Mouse (Mus musculus): Measurements from ENCODE around the gene Nckap5.

Nckap5 gene

DNA sequence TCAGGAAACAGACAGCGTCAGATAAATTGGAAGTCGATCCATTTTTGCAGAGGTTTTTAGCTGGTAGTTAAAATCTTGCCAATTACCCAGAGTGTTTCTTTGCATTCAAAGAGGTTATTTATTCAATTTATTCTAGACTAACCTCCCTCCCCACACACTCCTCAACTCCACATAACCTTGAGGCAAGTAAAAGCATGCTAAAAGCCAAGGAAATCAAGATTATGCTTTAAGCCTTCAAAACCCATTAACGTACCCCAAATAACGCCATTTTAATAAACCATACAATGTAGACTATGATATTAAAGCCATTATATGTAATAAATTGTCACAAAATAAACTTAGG is 129.7 kb downstream of the Nckap5 start:
- DNase-seq (ENCODE audit: low spot score in 2 of 2): no peak

DNA sequence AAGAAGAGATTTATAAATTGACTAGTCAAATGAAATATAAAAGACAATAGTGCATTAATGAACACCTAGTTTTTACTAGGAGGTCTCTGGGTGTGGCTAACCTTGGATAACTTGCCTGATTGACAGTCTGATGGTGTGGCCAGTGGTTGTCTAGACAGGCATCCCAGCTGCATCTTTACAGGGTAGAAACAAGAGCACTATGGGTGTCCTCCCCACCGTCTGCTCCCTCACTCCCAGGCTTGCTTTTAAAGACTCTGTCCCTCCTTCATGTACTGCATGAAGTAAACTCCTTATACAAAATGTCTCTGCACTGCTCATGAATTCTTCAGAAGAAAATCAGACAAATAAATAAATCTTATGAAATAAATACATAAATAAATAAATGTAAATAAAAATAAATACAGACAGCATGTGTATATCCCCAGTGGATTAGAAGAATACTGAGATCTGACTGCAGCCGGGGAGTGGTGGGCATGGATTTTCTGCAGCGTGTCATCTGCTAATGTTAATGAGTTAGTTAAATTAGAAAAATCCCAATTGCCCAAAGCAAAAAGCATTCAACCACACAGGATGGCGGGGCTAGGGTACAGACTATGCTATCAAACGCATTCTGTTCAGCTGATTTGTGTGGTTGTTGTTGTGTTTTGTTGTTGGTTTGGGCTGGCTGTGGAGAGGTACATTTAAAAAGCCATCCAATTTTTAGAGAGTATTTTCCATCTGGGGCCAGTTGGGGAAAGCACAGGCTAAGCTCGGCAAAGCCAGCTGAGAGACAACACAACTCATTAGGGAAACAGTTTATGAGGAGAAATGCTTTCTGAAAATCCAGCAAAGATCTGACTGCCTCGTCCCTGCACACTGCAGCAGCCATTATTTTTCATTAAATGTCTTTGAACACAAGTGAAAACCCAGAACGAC is 130.3 kb downstream of the Nckap5 start:
- DNase-seq (ENCODE audit: low spot score in 2 of 2): no peak

DNA sequence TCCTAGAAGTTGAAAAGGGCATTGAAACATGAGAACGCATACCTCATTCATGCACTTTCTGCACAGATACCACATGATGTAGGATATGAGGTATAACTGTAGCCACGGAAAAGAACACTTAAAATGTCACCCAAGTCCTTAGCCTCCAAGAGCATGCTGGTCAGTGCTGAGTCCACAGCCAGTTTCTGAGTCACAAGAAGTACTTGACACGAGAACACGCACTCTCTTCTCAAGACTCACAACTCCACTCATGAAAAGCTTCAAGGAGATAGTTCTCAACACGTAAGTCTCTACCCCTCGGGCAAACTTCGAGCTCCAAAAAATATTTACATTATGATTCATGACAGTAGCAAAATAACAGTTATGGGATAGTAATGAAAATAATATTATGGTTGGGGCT is 137.0 kb downstream of the Nckap5 start:
- DNase-seq (ENCODE audit: low spot score in 2 of 2): no peak

DNA sequence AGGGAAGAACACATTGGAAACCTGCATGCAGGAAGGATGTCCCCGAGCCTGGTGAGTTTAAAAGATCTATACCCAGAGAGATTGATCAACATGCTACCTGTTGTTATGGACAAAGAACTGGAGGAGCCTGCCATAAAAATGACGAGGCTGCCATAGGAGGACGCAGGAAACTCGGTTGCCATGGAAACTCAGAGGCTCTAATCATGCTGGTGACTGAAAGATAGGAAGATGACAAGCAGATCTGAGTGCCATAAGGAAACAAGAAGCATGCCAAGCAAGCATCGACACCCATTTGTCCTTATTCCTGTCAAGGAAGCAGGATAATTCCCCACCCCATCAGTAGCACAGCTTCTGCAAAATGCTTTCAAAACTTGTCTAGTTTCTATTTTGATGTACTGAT is 142.0 kb downstream of the Nckap5 start:
- no peak for DNase-seq (ENCODE audit: low spot score in 2 of 2)

DNA sequence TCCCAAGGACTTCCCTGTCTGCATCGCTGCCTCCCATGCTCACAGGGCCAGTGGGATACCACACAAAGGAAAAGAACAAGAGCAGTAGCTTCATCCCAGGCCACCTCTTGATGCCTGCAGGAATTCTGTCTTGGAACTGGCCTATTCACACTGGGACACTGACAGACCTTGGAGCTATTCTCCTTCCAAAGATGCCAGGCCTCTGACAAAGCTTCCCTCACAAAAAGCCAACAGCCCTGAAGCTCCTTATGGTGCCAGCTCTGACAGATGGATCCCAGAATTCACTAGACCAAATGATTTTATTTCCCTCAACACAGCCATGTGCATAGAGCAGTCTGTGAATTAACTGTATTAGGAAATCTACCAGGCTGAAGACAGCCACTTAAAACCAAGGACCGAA is 143.9 kb downstream of the Nckap5 start:
- DNase-seq (ENCODE audit: low spot score in 2 of 2): no peak

DNA sequence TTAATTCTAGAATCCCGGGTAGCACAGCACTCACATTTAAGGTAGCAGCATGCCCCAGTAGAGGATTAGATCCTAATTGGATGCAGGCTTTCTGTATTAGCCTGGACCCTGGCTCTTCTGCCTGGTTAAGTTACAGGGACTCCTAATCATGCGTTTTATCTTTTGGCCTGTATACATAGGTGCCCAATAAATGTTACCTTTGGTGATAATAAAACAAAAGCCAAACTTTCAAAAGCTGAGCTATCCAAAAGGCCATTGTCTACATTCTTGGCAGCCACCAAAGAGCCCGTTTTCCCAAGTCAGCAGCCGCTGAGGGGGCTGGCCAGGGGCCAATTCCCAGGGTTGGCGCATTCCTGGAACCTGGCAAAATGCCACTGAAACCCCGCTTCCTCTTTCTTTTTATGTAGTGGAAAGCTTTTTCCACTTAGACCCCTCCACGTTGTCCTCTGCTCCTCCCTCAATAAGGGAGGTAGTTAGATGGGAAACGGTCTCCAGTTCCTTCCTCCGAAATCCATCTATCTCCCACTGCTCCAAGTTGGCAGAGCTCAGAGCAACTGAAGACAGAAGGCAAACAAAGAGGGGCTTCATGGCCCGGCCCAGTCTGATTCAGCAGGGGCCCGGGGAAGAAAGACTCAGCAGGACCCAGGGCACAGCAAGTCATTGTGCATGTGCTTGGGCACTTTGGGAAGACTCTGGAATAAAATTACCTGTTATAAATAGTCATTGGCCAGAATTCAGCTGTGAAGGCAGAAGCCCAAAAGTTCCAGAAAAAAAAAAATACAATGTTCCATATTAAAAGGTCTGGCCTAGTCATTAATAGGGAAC is 146.8 kb downstream of the Nckap5 start:
- DNase-seq (ENCODE audit: low spot score in 2 of 2): no peak

DNA sequence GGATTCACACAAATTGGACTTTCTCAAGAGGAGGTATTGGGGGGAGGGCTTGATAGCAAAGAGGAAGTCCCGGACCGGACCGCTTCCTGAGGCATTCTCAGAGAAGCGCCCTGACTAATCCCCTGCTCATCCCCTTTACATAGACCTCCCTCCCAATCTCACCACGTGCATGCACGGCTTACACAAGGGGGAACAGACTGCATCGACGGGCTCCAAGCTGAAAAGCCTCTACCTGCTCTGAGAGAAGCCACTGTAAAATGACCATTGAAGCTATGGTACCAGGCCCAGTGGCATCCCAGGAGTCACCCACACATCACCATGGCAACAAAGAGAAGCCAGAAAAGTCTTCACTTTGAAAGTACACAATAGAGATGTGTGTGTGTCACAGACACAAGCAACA is 148.8 kb downstream of the Nckap5 start:
- DNase-seq (ENCODE audit: low spot score in 2 of 2): no peak

DNA sequence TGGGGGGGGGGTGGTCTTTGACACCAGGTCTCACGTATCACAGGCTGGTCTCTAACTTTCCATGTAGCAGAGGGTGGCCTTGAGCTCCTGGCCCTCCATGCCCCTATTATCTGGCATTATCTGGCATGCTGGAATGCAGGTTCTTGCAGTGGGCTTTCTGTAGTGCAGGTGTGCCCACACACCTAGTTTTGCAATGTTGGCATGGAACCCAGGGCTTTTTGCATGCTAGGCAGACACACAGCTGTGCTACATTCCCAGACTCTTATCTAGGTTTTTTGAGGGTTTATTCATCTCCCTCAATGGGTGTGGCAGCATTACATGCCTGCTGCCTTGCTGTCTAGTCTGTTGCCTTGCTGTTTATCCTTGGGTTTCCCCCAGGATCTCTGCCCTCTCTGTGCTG is 151.3 kb downstream of the Nckap5 start:
- DNase-seq (ENCODE audit: low spot score in 2 of 2): no peak

DNA sequence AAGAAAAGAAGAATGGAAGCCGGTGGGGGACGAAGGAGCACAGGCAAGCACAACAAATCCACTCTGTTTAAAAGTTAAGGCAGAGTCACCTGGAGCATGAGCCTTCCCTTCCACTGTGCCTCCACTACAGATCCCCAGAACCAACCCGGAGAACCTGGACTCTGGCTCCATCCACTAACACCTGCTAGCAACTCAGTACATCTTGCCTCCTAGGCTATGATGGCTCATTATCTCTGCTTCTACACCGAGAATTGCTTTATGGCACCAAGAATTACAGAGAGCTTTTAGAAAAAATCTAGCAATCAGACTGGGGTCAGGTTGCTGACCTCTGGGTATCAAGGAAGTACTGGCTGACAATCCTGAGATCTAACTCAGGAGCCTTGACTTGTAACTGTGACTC is 153.3 kb downstream of the Nckap5 start:
- no peak for DNase-seq (ENCODE audit: low spot score in 2 of 2)

DNA sequence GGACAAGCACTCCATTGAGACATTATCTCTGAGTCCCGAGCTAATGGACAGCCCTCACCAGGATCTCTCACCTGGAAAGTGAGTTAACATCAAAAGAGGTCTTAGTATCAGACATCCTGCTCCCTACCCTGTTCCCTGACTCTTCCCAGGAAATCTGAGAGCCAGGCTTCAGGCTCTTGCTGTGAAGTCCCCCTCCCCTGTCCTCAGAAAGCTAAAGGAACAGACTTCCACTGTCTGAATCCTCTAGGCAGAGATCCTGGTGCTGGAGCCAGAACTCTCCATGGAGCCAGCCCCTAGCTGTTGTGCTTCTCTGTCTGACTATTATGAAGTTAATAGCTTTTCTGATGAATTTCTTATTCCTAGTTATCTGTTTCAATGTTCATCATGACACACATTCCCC is 153.8 kb downstream of the Nckap5 start:
- no peak for DNase-seq (ENCODE audit: low spot score in 2 of 2)

DNA sequence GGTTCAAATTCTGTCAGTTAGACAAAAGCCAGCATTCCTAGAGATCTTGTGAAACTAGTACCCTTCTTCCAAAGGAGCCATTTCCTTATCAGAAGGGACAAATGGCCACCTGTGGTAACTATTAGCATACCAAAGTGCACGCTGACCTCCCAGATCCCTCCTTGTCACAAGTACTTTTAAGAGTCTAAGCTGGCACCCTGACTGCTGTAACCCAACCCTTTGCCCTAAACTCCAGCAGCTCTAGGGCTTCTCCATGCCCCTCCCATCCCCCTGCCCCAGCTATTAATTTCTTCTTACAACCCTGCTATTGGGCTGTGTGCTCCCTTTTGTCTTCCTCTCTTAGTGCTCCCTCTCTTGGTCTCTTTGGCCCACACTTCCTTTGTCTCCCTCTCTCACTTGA is 155.5 kb downstream of the Nckap5 start:
- DNase-seq (ENCODE audit: low spot score in 2 of 2): no peak

DNA sequence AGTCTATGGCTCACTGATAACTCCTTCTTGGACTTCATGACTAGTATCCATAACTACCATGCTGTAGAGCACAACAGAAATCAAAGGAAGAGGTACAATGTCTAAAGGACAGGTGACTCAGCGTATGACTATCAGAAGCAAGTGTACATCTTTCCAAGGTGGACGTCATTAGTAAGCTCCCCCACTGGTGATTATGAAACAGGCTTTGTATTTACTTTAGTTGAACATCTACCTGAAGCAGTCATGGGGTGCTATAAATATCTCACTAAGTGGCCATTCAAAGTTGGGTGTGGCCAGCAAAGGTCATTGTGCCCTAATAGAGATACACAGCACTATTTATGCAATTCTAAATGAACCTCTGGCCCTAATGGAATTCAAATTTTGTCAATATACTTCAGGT is 157.4 kb downstream of the Nckap5 start:
- no peak for DNase-seq (ENCODE audit: low spot score in 2 of 2)

DNA sequence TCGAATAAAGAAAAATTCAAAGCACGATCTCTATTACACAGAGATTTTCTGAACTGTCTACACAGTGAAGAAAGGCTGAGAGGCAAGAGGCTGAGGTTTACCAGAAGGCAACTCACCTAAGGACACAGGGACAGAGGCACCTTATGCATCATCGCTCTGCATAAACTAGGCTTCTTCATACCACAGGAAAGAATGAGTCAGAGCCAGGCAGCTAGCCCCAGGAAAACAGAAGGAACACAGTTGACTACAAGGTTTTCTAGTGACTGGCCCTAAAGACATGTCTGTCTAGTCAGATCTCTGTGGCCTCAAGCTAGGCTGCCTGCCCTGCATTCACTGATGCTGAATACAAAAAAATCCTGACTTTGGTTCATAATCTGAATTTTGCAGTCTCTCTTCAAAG is 160.1 kb downstream of the Nckap5 start:
- DNase-seq (ENCODE audit: low spot score in 2 of 2): no peak

DNA sequence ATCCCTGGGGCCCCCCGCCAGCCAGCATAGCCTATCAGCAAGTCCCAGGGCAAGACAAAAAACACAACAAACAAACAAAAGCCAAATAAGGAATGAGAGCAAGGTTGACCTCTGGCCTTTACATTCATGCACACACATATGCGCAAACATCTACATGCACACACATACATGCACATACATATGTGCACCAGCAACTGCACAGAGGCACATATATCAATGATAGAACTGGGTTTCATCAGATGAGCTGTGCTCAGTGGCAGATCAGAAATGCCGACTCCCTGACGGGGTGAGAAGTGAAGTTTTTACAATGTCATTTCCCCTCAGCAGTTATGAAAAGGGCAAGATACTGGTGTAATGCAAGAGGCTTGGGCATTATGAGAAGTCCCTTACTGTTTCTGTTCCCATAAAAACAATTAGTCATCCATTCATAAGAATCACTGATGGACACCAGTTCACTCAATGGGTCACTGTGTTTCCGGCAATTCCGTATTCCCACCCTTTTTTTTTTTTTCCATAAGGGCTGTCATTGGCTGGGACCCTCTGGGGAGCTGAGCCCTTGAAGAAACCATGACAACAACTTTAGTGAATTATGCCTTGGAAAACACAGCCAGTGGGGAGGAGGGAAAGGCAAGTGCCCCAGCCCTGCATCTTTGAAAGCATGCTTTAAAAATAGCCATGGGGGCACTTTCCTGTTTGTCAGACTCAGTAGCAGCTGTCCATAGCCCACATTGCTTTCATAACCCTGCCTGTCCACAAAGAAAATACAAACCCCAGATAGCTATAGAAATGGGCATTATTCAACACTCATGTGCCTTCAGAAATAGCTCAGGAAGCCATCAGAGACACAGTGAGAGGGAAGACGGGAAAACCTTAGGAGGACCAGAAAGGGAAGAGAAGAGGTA is 170.2 kb downstream of the Nckap5 start:
- no peak for DNase-seq (ENCODE audit: low spot score in 2 of 2)

DNA sequence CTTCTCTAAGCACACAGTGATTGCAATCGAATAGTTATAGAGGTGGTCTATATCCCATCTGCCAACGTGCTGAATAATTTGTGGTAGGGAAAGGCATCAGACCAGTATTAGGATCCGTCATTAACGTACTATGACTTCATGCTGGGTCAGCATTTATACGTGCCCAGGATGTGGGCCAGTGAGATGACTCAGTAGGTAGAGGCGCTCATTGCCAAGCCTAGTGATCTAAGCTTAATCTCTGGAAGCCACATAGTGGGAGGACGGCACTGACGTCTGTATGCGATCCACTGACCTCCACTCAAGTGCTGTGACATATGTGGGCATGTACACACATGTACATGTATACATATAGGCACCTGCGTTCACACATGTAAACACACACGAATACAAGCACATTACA is 171.9 kb downstream of the Nckap5 start:
- DNase-seq (ENCODE audit: low spot score in 2 of 2): no peak

DNA sequence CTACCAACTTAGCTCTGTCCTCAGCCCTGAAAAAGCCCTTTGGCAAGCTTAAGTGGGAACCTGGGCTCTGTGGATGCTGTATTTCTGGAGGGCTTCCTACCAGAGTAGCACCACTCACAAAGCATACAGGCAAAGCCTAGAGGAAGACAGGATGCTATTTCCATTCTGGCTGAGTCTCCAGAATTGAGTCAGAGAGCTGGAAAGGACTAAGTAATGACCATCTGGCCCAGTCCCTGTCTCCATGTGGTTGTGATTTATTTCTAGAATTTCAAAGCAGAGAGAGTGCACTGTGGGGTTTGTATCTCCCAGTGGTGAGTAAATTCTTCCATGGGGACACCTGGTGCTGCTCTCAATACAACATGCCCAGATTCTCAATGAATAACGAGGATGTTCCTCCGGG is 174.4 kb downstream of the Nckap5 start:
- DNase-seq (ENCODE audit: low spot score in 2 of 2): no peak

DNA sequence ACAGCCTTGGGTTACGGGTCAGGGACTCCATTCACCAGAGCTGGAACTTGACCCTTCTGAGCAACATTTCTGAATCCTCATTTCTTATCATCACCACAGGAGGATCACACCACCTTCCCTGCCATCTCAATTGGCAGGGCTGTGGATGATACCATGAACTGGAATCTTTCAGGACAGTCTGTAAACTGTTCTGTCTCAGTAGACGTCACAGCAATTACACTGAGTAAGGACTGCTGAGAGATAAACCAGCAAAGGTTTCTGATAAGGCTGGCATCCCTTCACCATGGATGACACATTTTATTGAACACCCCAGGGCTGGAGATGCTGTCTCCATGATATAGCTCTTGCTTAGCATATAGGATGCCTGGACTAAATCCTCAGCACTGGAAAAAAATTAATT is 178.5 kb downstream of the Nckap5 start:
- DNase-seq (ENCODE audit: low spot score in 2 of 2): no peak

DNA sequence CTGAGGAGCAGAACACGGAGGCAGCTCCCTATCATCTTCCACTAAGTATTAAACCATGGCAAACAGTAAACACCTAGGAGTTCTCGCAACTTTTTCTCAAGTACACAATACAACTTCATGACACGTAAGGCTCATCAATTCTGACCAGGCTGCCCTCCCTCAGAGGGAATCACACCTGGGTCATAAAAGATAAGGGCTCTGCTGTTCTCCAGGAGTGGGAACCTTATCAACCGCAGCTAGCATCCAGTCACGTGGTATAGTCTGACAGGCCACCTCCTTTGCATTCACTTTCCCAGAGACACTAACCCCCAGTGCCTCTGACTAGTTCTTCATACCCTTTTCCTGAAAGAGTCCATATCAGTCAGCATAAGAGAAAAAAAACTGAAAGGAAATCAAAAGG is 179.8 kb downstream of the Nckap5 start:
- no peak for DNase-seq (ENCODE audit: low spot score in 2 of 2)

DNA sequence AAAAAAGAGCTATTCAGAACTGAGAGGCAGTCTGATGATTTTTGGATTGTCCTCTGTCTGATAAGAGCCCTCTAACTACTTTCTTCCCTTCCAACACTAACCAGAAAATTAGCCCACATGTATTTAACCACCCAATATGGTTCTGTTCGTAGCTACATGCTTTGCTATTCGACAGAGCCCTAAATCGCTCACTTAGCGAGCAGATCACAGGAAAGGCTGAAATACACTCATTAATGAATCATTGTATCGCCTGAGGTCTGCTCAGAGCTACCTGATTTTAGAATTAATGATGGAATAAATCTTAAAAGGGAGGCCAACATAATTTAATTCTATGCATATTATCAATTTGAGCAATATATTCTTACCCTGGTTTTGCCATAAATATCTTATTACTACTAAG is 187.8 kb downstream of the Nckap5 start:
- DNase-seq (ENCODE audit: low spot score in 2 of 2): no peak

DNA sequence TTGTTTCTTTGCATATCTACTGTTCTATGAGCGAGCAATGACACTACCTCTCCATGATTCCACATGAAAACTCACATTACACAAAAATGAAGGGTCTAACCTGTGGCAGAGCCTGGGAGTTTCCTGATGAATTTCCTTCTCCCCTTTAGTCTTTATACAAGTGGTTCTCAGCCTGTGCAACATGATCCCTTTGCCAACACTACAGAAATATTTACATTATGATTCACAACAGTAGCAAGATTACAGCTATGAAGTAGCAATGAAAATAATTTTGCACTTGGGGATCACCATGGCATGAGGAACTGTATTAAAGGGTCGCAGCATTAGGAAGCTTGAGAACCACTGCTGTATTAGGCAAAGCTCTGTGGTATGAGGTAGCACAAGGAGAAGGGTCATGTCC is 191.1 kb downstream of the Nckap5 start:
- DNase-seq (ENCODE audit: low spot score in 2 of 2): no peak

DNA sequence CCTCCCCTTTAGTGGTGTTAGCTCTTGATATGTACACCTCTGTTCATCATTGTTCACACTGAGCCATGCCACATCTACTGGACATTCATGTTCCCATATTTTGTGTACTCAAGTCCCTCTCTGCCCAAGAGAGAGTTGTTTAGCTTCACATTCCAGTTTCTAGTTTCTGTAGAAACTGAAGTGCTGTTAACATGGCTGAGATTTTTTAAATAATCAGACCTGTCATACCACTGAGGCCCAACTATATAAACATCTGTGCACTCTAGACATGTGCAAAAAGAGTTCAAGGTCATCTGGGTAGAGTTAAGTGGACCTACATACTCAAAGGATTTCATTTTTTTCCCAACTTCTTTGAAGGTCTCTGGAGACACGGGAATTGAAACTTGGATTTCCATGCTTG is 193.1 kb downstream of the Nckap5 start:
- DNase-seq (ENCODE audit: low spot score in 2 of 2): no peak

DNA sequence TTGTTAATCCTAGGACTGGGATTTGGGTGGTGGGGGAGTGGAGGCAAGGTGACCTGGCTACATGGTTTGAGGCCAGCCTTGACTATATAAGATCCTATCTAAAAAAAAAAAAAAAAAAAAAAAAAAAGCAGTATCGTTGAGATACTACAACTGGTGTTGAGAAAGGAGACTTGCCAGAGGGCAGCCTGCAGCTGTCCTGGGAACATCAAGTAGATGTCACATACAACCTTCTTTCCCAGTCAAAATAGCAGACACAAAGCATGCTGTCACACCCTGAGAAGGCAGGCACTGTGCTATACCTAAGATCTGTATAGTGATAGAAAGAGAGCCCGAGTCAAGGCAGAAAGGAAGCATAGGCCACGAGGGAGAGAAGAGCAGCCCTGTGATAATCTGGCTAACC is 204.4 kb downstream of the Nckap5 start:
- no peak for DNase-seq (ENCODE audit: low spot score in 2 of 2)

All from spleen, postnatal 14 days (tissue).